Mouse (Mus musculus): ENCODE data around the gene Tmem50b.

- no peak for TF ChIP-seq EP300 (optimal IDR thresholded peaks at IDR 0.05)
- TF ChIP-seq CTCF (IDR thresholded peaks at IDR 0.05; ENCODE audit: low read depth) = no peak
Measured at GRCm38 (mm10) chr16:91526274-91526673, 71.3 kb downstream of the Tmem50b start.

All from stomach, postnatal 0 days (tissue).